Mouse (Mus musculus) liver, embryonic 14.5 days (tissue): ENCODE data around the gene Cox20. TPM values are rescaled to one million over a fixed set of nuclear protein-coding genes. Genes with fewer than 3 reads are reported as not detected.

Experiments used
- ATAC-seq: fragments of 200-750 bp; cut with Nextera tagmentation; 2 replicates; pipeline ENCODE4 v1.8.0; 2017; ENCODE audit warnings: moderate number of reproducible peaks, mild to moderate bottlenecking, moderate library complexity; ENCODE audit not compliant: insufficient read depth
- DNase-seq, 3 experiments: peaks; one replicate each; pipeline ENCODE4 v3.0.0-alpha.2; 2012 to 2013; ENCODE audit warnings: low read depth in 3 of 3, low spot score in 3 of 3
- H3K27ac ChIP-seq: fragments of 300-500 bp; sonication (generic); 2 replicates; pipeline ENCODE4 v1.5.1; 2014; ENCODE audit warnings: moderate library complexity, mild to moderate bottlenecking, control low read depth, inconsistent platforms
- H3K27me3 ChIP-seq: fragments of 300-500 bp; sonication (generic); 2 replicates; pipeline ENCODE4 v1.6.1; 2014; ENCODE audit warnings: mild to moderate bottlenecking, low read length, moderate library complexity; ENCODE audit not compliant: control insufficient read depth, insufficient read depth
- H3K36me3 ChIP-seq: fragments of 300-500 bp; sonication (generic); replicated peaks from 2 replicates; pipeline ENCODE4 v1.6.1; 2014; ENCODE audit warnings: low read depth; ENCODE audit not compliant: control insufficient read depth, insufficient read depth
- H3K4me1 ChIP-seq, 2 experiments: fragments of 200-500 bp in 1 of 2; fragments of 300-500 bp in 1 of 2; sonication (generic) in 1 of 2; replicated peaks; 2 replicates each; pipeline ENCODE4 v1.6.1; 2012 to 2014; ENCODE audit warnings: antibody characterized with exemption in 1 of 2, inconsistent platforms in 1 of 2, low read length in 1 of 2; ENCODE audit not compliant: control insufficient read depth in 2 of 2, insufficient read depth in 2 of 2
- H3K4me2 ChIP-seq: fragments of 300-500 bp; sonication (generic); 2 replicates; pipeline ENCODE4 v1.6.1; 2014; ENCODE audit warnings: low read depth, mild to moderate bottlenecking, control low read depth, moderate library complexity
- H3K4me3 ChIP-seq, 2 experiments: fragments of 200-500 bp in 1 of 2; fragments of 300-500 bp in 1 of 2; sonication (generic) in 1 of 2; 2 replicates each; pipeline ENCODE4 v1.5.1; 2012 to 2014; ENCODE audit warnings: low read depth in 2 of 2, low read length in 2 of 2, mild to moderate bottlenecking in 2 of 2, control low read depth in 1 of 2, inconsistent platforms in 1 of 2, moderate library complexity in 1 of 2; ENCODE audit not compliant: insufficient read depth in 1 of 2
- H3K9ac ChIP-seq: fragments of 300-500 bp; sonication (generic); replicated peaks from 2 replicates; pipeline ENCODE4 v1.6.1; 2014; ENCODE audit warnings: mild to moderate bottlenecking, control low read depth, moderate library complexity
- H3K9me3 ChIP-seq: fragments of 300-500 bp; sonication (generic); 2 replicates; pipeline ENCODE4 v1.6.1; 2016; ENCODE audit warnings: low read length, mixed read lengths; ENCODE audit not compliant: control insufficient read depth
- CTCF ChIP-seq: IDR thresholded peaks from 2 replicates; pipeline ENCODE4 v1.5.1; 2016; ENCODE audit warnings: antibody characterized with exemption, low read depth, control low read depth
- EP300 ChIP-seq: IDR thresholded peaks from 2 replicates; pipeline ENCODE4 v1.6.1; 2016; ENCODE audit warnings: antibody characterized with exemption, low read depth
- WGBS: fragments of 180-500 bp; shearing (Covaris S2); extraction: QIAGEN DNeasy Blood & Tissue Kit; methylation state at CpG from one replicate; pipeline ENCODE4 v1.1.7; 2014; ENCODE audit not compliant: insufficient replicate concordance; 5-methylcytosine and 5-hydroxymethylcytosine counted together
- polyA plus RNA-seq, 2 experiments: library from polyadenylated mRNA; depleted of rRNA in 1 of 2; stranded (reverse) in 1 of 2; unstranded in 1 of 2; fragments of >200 nt; fragmentation: Nextera tagmentation in 1 of 2; extraction: Ambion mirVana in 1 of 2; gene quantifications; 2 replicates each; pipeline versions ENCODE4 v1.2.1 to v1.2.3; 2012 to 2014

Gene Cox20
- polyA plus RNA-seq, 2 experiments = 42.9 to 97.3 TPM

DNA sequence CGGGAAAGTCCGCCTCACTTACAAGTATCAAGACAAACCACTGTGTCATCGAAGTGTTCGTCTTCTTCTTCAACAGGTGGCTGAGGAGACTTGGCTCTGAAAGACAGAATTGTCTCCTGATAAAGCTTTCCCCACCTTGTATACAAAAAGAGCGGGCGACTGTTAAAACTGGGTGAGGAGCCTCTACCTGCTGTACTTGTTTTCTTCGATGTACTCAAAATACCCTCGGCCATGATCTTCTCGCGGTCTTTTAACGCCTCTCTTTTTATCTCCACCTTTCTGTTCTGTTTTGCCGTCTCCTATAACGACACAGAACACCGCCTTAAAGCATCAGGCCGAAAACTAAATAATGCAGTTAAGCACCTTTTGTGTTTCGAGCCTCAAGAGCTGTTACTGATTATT, 16.9 kb downstream of the Cox20 start:
- Histone ChIP-seq H3K36me3 (peaks cover 49% of the 10 kb centered on the region), H3K4me3 (peak overlapping the region; percentile 86 to 94), H3K27me3 (no peaks in the 10 kb centered on the region), H3K4me1 (peaks cover 8 to 17% of the 10 kb centered on the region in 2 experiments), H3K9me3 (no peaks in the 10 kb centered on the region), H3K27ac (peak overlapping the region; percentile 97), H3K9ac (peak overlapping the region; percentile 99), H3K4me2 (peak overlapping the region; percentile 98)
- DNase-seq (peak in 1 of 3 experiments; percentile 47), ATAC-seq (no peak)
- TF ChIP-seq EP300 = no peak
- no peak for TF ChIP-seq CTCF
- WGBS = under 1% methylated on average over 16 of the region's 16 CpGs

DNA sequence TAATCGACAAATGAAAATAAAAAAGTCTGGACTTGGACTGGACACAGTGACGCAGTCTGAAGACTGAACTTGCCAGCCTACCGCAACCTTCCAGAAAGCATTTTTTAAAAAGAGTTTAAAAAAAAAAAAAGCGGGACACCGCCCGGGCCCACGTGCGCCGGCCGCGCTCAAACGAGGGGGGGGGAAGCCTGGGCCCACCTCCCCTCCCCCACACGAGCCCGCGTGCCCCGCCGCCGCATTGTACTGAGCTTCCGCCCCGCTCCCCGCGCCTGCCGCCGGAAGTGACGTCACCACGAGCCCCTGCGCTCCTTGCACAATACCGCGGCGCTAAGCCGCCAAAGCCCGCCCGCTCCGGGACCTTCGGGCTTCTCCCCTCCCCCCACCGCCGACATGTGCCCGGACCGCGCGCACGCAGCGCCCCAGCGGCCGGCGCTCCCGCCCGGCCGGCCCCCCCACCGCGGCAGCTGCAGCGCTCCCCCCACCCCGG, 17.4 kb downstream of the Cox20 start:
- TF ChIP-seq CTCF (no peak), EP300 (no peak)
- H3K27ac ChIP-seq = peak overlapping the region; percentile 97
- peak; percentile 80 to 83 (median 83) for DNase-seq
- no peaks in the 10 kb centered on the region for H3K9me3 ChIP-seq
- H3K4me3 ChIP-seq = peak overlapping the region; percentile 86 to 94
- H3K36me3 ChIP-seq = peaks cover 45% of the 10 kb centered on the region
- peak; percentile 80 for ATAC-seq
- under 1% methylated on average over 47 of the region's 53 CpGs for WGBS
- H3K27me3 ChIP-seq = no peaks in the 10 kb centered on the region
- peak overlapping the region; percentile 99 for H3K9ac ChIP-seq
- peaks cover 8 to 17% of the 10 kb centered on the region in 2 experiments for H3K4me1 ChIP-seq
- H3K4me2 ChIP-seq = peak overlapping the region; percentile 98

DNA sequence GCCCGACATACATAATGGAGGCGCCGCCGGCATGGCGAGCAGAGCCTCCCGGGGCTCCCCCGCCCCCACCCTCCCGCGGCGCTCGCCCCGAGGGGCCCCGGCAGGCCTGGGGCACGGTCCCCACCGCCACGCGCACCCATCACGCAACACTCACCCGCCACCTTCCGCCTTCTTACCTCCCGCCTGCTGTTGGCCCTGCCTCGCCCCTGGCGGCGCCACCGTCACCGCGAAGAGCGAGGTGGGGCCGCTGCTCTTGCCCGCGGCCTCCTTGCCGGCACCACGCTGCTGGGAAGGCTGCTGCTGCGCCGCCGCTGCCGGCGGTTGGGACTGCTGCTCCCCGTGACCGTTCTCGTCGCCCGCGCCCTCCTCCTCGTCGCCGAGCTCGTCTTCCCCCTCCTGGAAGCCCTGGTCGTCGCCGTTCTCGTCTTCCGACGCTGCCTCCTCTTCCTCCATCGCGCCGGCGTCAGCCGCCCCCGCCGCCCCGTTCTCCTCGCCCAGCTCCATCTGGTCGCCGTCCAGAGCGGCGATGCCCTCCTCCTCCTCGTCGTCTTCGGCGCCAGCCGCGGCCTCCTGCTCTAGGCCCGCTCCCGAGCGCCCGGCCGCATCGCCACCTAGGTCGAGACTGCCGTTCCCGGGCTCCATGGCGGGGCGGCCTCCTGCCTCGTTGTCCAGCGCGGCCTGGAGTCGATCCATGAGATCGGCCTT, 18.0 kb downstream of the Cox20 start:
- H3K4me2 ChIP-seq = peak overlapping the region; percentile 98
- H3K9me3 ChIP-seq = no peaks in the 10 kb centered on the region
- peak; percentile 53 for ATAC-seq
- H3K9ac ChIP-seq = peak overlapping the region; percentile 99
- peak overlapping the region; percentile 97 for H3K27ac ChIP-seq
- no peaks in the 10 kb centered on the region for H3K27me3 ChIP-seq
- peak overlapping the region; percentile 86 to 94 for H3K4me3 ChIP-seq
- H3K4me1 ChIP-seq = peaks cover 8 to 17% of the 10 kb centered on the region in 2 experiments
- no peak for TF ChIP-seq EP300
- TF ChIP-seq CTCF = peak; percentile 25; the same call in 1 of the 2 replicates
- H3K36me3 ChIP-seq = peaks cover 39% of the 10 kb centered on the region
- under 1% methylated on average over 86 of the region's 89 CpGs for WGBS
- no peak for DNase-seq

DNA sequence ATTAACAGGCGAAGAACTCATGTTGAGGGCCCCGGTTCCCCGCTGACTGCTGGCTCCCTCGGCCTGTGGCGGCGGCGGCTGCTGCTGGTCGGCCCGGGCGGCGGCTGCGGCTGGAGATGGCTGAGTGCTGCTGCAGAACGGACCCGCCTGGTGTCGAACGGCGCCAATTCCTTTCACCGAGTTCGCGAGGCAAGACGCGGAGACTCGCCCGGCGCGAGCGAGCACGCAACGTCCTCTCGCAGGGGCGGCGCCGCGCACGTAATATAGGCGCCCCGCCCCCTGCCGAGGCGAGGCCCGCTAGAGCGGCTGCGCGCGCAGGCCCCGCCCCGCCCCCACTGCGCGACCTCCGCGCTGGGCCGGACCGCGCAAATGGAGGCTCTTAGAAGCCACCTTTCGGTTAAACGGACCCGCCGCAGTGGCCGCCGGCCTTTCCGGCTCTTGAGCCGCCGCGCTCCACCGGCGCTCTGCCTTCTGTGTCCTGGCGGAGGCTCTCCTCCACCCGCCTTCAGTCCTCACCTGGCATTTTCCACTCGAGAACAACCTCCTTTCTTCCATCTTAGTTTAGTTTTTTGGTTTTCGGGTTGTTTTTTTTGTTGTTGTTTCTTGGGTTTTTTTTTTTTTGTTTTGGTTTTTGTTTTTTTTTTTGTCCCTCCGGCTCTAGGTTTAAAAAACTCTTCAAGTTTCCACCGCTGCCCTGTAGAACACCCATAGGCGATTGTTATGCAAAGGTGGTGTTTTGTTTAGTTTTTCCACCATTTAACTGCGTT, 18.8 kb downstream of the Cox20 start, which contains the start of gene Hnrnpu:
TSS of gene Hnrnpu (minus strand) at position 247 of the 767 bp plus-strand sequence.
- H3K9ac ChIP-seq = peak within 1 kb of the TSS; percentile 99
- H3K9me3 ChIP-seq = no peaks in the 10 kb centered on the region
- DNase-seq (peak; percentile 88 to 90 (median 89)), ATAC-seq (peak; percentile 83)
- TF ChIP-seq EP300 (peak; percentile 34; the same call in 1 of the 2 replicates), CTCF (peak; percentile 25)
- peak within 1 kb of the TSS; percentile 98 for H3K4me2 ChIP-seq
- peaks cover 8 to 17% of the 10 kb centered on the region in 2 experiments for H3K4me1 ChIP-seq
- H3K27ac ChIP-seq = peak within 1 kb of the TSS; percentile 97
- peaks cover 31% of the 10 kb centered on the region for H3K36me3 ChIP-seq
- WGBS = under 1% methylated on average over 73 of the region's 73 CpGs
- H3K27me3 ChIP-seq = no peaks in the 10 kb centered on the region
- peak within 1 kb of the TSS; percentile 86 to 94 for H3K4me3 ChIP-seq

DNA sequence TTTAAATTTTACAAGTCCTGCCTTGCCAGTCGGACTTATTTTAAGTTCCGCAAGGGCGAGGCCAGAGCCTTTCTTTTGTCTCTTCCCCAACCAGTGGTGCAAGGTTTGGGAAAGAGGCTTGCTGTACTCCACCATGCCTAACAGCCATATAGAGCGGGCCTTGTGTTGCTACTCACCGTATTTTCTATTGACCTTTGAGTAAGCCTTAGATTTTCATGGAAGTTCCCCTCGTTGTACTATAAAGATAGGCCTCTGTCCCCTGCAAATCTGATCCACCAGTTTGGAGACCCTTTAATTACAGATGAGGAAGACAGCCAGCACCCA, 19.4 kb downstream of the Cox20 start:
- Histone ChIP-seq H3K27me3 (no peaks in the 10 kb centered on the region), H3K4me3 (peak overlapping the region; percentile 82 to 94), H3K9ac (peak overlapping the region; percentile 94), H3K27ac (peak overlapping the region; percentile 91), H3K36me3 (peaks cover 25% of the 10 kb centered on the region), H3K4me2 (peak overlapping the region; percentile 93), H3K4me1 (peaks cover 6 to 17% of the 10 kb centered on the region in 2 experiments), H3K9me3 (no peaks in the 10 kb centered on the region)
- no peak for ATAC-seq
- 7% methylated on average over 6 of the region's 6 CpGs for WGBS
- no peak for TF ChIP-seq EP300
- no peak for TF ChIP-seq CTCF
- DNase-seq = no peak
